Mouse (Mus musculus): ENCODE data around the gene Zfp12. TPM values are rescaled to one million over a fixed set of nuclear protein-coding genes. Genes with fewer than 3 reads are reported as not detected.
A peak's percentile ranks its signal among the peaks of the same experiment; 100 is the strongest.
"Not testable (repeated sequence)": the region's sequence is repeated elsewhere in the genome, so short reads cannot be mapped to it uniquely, and the experiment has no call there.

The Zfp12 gene
- 22.3 and 22.9 TPM in 2 replicates for total RNA-seq (2021)
- long read RNA-seq, full-length matches to known transcripts = 11 of 14 reads
- long read RNA-seq, partial matches to known transcripts = 1 of 14 reads
- long read RNA-seq, other reads (novel, unspliced or antisense) = 2 of 14 reads

GRCm38 (mm10) chr5:143235028-143235693 lies at the start of gene Zfp12:
Zfp12 (plus strand) TSS chr5:143235163.
- peak; percentile 91 for DNase-seq

- DNase-seq = not testable (repeated sequence)
These were observed 46.9 kb upstream of the Zfp12 start for GRCm38 (mm10) chr5:143188014-143188413.

- no peak for DNase-seq
These were observed 42.2 kb upstream of the Zfp12 start for GRCm38 (mm10) chr5:143192806-143193205.

GRCm38 (mm10) chr5:143194747-143195146 lies 40.2 kb upstream of the Zfp12 start:
- DNase-seq = not testable (repeated sequence)

- DNase-seq = no peak
These were observed 39.8 kb upstream of the Zfp12 start for GRCm38 (mm10) chr5:143195166-143195565.

- DNase-seq = peak; percentile 52
These were observed 38.5 kb upstream of the Zfp12 start for GRCm38 (mm10) chr5:143196506-143196905.

GRCm38 (mm10) chr5:143205015-143205414 lies 29.9 kb upstream of the Zfp12 start:
- DNase-seq = no peak

- no peak for DNase-seq
These were observed 21.1 kb upstream of the Zfp12 start for GRCm38 (mm10) chr5:143213832-143214231.

GRCm38 (mm10) chr5:143220996-143221395 lies 14.0 kb upstream of the Zfp12 start:
- no peak for DNase-seq

GRCm38 (mm10) chr5:143222287-143222686 lies 12.7 kb upstream of the Zfp12 start:
- DNase-seq = no peak

GRCm38 (mm10) chr5:143226790-143227189 lies 8.2 kb upstream of the Zfp12 start, which contains the start of gene Spdye4a:
Spdye4a (minus strand) TSS chr5:143226890.
- no peak for DNase-seq

GRCm38 (mm10) chr5:143236036-143236435 lies 1.1 kb downstream of the Zfp12 start:
- DNase-seq = no peak

- no peak for DNase-seq
These were observed 10.0 kb downstream of the Zfp12 start for GRCm38 (mm10) chr5:143244926-143245325.

GRCm38 (mm10) chr5:143252039-143252438 lies 17.1 kb downstream of the Zfp12 start:
- no peak for DNase-seq

- no peak for DNase-seq
These were observed 17.8 kb downstream of the Zfp12 start for GRCm38 (mm10) chr5:143252791-143253185.

- DNase-seq = peak; percentile 23
These were observed 18.4 kb downstream of the Zfp12 start for GRCm38 (mm10) chr5:143253186-143253880.

- DNase-seq = peak; percentile 9
These were observed 19.0 kb downstream of the Zfp12 start for GRCm38 (mm10) chr5:143253881-143254486.

GRCm38 (mm10) chr5:143254487-143255130 lies 19.6 kb downstream of the Zfp12 start:
- peak; percentile 13 for DNase-seq

- no peak for DNase-seq
These were observed 20.2 kb downstream of the Zfp12 start for GRCm38 (mm10) chr5:143255131-143255519.

GRCm38 (mm10) chr5:143255802-143256201 lies 20.8 kb downstream of the Zfp12 start:
- DNase-seq = no peak

- no peak for DNase-seq
These were observed 26.7 kb downstream of the Zfp12 start for GRCm38 (mm10) chr5:143261636-143262035.

GRCm38 (mm10) chr5:143264689-143265088 lies 29.7 kb downstream of the Zfp12 start:
- DNase-seq = peak; percentile 28

GRCm38 (mm10) chr5:143265409-143265808 lies 30.4 kb downstream of the Zfp12 start:
- DNase-seq = no peak

Data from adrenal gland, postnatal 25 days (tissue).